Mouse (Mus musculus) heart, postnatal 14 days (tissue): Measurements from ENCODE around the gene Zmiz1. TPM values are rescaled to one million over a fixed set of nuclear protein-coding genes. Genes with fewer than 3 reads are reported as not detected.

Experiments used
- DNase-seq, 2 experiments: peaks; one replicate each; pipeline ENCODE4 v3.0.0; 2021 to 2022
- intact Hi-C: fragments of 180-260 bp; cut with DNase I; formaldehyde crosslinking; loops from one replicate; pipeline ENCODE4 v1.15.1; 2025
- total RNA-seq, 2 experiments: library from RNA; stranded (reverse); gene quantifications; 2 replicates each; pipeline ENCODE4 v1.2.3; 2021

The Zmiz1 gene
- total RNA-seq, 2 experiments from 2014 or later: 53.9 to 59.4 TPM

DNA sequence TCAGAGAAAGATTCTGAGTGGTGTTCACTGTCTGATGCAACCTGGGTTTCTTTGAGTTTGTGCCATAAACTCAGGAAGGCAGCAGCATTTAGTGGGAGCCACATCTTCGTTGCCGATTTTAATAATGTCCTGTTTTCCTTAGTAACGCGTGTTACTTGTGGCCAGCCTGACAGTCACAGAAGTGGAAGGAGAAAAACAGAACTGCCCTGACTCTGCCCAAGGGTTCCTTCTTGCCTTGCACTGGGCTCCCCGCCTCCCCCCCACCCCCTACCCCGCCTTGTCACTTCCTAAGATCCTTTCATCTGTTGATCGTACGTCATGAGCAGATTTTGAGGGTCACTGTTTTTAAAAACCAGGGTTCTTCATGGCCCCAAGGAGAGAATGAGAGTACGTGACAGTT, 88.9 kb downstream of the Zmiz1 start:
- DNase-seq: no peak
- intact Hi-C loops: no loop called here

DNA sequence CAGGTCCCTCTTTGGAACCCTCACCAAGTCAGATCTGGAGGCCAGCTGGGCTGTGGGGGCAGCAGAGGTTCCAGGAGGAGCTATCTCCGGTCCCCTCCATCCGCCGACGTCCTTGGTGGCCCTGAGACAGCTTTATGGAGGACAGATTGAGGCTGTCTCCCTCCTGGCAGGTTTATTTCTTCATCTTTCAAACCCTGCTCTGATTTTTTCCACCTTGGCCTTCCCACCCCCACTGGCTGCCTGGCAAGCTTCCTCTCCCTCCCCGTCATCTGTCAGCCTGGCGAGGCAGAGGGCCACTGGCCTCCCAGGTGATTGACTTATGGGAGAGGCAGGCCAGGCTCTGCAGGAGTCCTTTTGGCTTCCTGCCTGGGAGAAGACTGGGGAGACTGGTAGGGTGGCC, 89.7 kb downstream of the Zmiz1 start:
- intact Hi-C loops: no loop called here
- DNase-seq: no peak

DNA sequence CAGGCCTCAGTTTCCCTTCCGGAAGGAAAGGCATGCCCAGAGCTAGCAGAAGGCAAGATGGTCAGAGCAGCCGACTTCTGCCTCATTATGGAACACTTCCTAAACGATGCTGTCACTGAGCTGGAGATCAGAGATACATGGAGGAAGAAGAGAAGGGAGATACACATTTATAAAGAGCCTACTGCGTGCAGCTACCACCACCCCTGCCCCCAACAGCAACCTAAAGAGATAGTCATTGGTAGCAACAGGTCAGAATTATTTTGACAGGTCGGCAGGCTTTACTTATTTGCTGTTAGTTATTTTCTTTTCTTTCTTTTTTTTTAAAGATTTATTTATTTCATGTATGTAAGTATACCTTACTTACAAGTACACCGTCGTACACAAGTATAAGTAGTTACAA, 90.1 kb downstream of the Zmiz1 start:
- intact Hi-C loops: no loop called here

DNA sequence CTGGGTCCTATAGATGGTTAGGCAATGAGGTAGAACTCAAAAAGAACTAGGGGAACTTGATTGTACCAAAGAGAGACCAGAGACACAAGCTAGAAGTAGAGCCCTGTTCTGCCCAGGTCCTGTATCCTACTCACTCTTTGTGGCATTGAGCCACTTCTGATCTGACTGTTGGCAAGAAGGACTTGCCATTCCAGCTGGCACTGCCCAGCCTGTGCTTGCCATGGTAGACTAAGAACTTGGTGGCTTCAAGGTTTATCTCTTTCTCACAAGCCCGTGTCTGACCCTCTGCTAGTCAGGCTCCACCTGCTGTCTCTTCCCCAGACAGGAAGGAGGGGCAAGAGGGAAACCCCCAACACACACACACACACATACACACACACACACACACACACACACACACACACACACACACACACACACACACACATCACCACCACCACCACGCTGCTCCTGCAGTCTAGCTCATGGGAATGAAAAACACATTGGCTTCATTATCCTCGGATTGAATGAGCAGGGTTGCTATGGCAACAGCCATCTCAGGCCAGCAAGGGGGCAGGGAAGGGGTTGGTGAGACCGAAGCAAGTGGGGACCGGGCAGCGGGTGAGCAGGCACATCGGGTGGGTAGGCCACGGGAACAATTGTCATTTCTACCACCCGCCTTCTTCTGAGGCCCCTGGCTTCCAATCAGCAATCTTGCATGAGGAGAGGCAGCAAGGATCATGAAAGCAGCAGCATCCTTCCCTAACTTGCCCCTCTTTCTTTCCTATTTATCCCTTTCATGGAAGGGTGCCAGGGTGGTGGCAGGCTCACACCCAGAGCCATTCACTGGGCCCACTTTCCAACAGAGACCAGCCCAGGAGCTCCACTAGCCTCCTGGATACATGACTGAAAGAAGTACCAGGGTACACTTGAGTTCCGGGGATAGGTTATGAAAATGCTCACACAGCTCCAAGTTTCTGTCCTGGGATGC, 91.2 kb downstream of the Zmiz1 start:
- intact Hi-C loops: no loop called here
- no peak for DNase-seq

More for the DNA sequence above, 90.1 kb downstream of the Zmiz1 start:
- DNase-seq: no peak

DNA sequence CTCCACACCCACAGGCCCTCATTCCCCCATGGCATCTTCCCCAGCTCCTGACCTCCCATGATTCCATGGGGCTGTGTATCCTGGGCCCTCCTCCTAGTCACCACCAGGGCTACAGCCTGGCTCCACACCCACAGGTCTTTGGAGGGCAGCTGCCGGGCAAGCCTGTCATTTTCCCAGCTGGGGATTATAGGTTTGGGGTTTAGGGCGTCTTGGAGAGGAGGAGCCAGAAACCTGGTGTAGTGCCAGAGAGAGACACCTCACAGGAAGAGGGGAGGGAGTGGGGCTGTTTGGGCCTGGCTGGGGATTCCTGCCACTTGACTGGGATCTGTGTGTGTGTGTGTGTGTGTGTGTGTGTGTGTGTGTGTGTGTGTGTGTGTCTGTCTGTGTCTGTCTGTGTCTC, 92.7 kb downstream of the Zmiz1 start:
- DNase-seq: no peak

DNA sequence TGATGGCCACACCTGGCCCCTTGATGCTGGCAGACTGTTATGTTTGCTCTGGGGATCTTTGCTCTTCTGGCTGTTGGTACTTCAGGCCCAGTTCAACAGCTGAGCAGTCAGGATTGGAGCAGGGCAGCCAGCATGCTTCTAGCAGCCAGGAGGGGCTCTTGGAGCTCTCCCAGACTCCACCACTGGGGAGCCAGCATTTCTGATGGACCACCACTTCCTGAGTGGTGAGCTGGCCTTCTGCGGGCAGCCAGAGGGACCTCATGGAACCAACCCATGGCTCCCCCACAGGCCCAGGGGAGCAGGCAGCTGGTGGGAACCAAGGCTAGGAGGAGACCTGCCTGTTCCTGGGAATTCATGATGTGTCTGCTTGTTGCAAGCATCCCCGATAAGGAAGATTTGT, 94.4 kb downstream of the Zmiz1 start:
- no peak for DNase-seq
- intact Hi-C loops: no loop called here

More for the DNA sequence above, 92.7 kb downstream of the Zmiz1 start:
- intact Hi-C loops: no loop called here

DNA sequence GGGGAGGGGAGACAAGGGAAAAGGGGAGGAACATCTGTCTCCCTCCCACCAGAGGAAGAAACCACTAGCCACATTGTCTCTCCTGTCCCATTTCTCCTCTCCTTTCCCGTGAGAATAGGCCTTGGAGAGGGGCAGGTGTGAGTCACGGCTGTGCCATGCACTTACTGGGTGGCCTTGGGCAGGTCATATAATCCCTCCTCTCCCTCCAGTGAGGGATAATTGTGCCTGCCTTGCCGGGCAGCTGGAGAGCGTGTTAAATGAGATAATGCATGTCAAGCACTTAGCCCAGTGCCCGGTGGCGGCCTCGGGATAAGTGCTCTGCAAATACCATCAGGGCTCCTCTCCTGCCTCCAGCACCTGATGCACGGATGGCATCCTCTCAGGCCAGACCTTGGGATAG, 95.8 kb downstream of the Zmiz1 start:
- no peak for DNase-seq

DNA sequence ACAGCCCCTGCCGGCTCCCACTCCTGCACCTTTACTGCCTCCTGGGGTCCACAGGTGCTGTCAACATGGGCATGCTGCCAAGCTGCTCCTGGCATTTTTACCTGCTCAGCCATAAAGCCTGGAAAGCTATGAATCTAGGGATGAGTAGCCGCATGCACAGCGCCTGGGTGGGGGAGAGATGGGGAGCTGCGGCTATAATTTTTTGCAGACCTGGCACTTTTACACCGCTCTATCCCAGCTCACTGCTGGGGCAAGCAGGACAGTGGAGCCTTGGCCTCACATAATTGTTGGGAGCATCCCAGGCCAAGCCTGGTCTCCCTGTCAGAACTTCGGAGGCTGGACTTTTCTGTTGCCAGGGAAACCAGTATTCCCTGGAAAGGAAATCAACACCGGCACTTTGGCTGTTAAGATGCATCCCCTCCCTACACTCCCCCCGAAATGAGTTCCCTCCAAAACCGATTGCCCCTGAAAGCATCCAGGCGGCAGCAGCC, 96.4 kb downstream of the Zmiz1 start:
- no peak for DNase-seq
- intact Hi-C loops: loop anchor here (5.0 kb wide), 2 partner anchors 38 to 173 kb away; no protein-coding TSS in a partner anchor

More for the DNA sequence above, 95.8 kb downstream of the Zmiz1 start:
- intact Hi-C loops: loop anchor here (5.0 kb wide), 2 partner anchors 37 to 172 kb away; no protein-coding TSS in a partner anchor

DNA sequence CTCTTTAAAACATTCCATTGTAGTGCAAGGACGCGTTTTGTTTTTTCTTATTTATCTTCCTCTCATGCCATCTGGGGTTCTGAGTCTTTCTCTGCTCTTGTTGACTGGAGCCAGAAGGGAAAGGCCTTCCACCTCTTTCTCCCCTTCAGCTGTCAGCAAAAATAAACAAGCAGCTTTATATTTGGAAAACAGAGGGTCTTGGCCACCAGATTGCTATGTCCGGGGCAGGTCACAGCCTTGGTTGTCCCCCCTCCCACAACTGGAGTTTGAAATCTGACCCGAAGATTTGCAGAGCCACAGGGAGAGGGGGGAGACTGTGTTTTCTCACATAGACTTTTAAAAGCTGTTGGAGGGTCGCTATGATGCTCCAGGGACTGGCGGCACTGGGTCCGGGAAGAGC, 96.9 kb downstream of the Zmiz1 start:
- DNase-seq: no peak
- intact Hi-C loops: loop anchor here (5.0 kb wide), 2 partner anchors 39 to 174 kb away; no protein-coding TSS in a partner anchor

DNA sequence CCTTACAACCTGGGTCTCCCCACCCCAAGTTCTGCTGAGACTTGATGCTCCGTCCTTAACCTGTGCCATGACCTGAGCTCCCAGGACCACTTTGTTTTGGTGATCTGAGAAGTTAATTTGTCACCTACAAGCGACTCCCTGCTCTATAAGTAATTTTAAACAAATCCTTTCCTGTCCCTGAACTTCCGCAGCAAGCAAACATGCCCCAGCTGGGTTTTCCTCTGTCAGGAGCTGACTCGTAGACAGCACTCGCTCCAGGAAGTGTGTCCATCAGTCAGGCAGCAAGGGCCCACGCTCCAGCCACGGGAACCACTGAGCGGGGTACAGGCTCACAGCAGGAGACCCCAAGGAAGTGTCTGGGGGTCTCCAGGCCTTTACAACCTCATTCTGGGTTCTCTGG, 98.0 kb downstream of the Zmiz1 start:
- intact Hi-C loops: loop anchor here (5.0 kb wide), 2 partner anchors 40 to 175 kb away; no protein-coding TSS in a partner anchor
- no peak for DNase-seq

DNA sequence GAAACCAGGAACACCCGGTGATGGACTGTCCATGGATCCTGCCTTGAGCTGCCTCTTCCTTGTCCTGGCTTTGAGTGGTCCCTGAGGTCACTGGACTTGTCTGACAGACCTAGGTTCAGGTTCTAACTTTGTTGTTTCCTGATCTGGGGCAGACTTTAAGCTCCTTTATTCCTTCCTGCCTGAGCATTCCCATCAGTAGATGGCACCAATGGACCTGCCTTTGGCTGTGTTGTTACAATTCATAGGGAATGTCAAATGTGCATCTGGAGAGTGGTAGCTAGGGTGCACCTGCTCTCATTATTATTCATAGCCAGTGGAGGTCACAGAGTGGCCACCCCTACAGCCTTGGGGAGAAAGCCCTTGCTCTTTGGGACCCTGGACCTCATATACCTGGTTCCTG, 99.5 kb downstream of the Zmiz1 start:
- DNase-seq: no peak
- intact Hi-C loops: loop anchor here (5.0 kb wide), 2 partner anchors 41 to 176 kb away; no protein-coding TSS in a partner anchor

DNA sequence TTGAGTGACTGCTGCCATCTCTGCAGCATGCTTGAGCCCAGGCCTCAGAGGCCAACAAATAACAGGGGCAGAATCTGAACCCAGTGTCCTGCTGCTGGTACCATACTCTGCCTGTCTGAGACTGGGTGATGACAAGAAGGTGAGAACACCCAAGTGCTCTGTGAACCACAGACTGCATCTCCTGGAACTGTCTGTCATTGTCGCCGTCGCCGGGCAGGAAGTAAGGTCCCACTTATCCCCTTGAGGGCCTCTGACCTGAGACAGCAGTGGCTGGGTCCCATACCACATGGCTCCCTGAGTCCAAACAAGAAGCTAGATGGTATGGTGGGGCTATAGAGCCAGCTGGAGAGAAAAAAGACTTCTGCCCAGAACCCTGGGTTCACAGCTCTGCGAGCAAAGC, 100.9 kb downstream of the Zmiz1 start:
- intact Hi-C loops: loop anchor here (5.0 kb wide), 2 partner anchors 43 to 178 kb away; no protein-coding TSS in a partner anchor
- DNase-seq: no peak

DNA sequence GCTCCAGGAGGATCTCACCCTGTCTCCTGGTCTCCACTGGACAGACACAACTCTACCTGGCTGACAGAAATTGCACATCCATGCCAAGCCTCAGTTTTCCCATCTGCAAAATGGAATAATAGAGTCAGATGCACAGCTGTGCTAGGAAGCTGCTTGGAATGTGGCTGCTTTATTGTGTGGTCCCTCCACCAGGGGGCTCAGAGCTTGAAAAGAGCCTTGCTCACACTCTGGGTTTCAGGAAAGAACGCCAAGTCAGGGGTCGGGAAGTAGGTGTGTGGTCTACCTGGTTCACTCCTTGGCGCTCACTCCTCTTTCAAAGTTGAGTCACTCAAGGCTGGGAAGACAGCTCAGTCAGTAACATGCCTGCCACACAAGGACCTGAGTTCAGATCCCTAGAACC, 101.9 kb downstream of the Zmiz1 start:
- no peak for DNase-seq
- intact Hi-C loops: no loop called here

DNA sequence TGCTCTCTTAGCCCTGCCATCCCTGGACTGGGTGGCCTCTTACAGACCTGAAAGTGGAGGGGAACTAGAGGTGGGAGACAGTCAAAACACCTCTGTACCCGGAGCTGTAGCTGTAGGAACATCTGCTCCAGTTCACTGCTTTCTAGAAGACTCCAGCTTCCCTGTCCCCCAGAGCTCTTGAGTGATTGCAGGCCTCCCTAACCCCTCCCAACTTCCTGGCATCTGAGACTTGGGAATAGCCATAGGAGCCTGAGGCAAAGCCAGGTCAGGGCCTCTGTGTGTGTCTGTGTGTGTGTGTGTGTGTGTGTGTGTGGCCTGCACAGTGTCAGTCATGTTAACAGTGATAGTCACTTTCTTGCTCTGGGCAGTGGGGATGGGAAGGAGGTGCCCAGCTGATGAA, 102.7 kb downstream of the Zmiz1 start:
- intact Hi-C loops: no loop called here
- no peak for DNase-seq

DNA sequence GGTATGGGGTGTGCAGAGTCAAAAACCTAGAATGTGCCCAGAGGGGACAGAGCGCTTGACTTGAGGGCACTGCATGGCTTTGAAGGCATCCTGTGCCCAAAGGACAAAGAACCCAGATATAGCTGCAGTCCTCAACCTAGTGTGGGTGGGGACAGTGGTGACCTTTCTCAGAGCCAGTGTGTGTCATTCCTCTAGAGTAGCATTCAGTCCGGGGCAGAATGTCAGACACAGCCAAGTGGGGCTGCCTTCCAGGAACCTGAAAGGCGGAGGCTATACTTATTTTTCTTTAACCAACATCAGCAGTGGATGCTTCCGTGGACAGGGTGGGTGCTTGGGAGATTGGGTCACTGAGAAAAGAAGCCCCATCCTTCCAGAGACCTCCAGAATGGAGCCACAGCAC, 103.5 kb downstream of the Zmiz1 start:
- intact Hi-C loops: no loop called here
- no peak for DNase-seq

DNA sequence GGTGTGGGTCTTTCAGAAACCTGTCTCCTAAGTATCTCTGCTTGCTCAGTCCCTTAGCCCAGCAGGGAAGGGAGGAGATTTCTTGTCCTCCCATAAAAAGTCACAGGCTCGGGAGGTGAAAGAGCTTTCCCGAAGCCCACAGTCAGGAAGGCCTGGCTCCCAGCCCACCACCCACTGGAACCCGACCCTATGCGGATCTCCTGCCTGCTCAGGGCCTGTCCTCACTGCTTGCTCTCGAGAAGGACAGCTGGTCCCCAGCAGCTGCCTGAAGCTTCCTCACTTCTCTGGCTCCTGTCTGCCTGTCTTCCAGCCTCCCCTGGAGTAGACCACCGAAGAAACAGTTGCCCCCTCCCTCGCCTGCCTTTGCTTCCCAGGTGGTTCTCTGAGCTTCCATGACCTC, 103.9 kb downstream of the Zmiz1 start:
- DNase-seq: no peak
- intact Hi-C loops: no loop called here

DNA sequence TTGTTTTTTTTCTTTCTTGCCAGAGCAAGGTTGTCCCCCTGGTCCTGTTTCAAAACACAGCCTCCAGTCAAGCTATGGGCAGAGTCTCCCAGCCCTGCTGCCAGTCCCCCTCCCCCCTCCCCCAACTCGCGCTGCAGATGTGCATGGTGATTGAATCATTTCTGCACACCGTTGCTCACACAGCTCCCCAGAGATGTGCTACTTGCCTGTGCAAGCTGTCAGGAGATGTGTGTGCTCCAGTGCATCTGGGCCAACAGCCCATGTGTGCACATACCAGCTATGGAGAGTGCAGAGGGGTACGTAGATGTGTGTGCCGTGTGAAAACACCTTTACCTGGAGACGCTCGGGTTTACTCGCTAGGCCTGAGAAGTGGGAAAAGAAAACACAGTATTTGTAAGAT, 105.6 kb downstream of the Zmiz1 start:
- intact Hi-C loops: no loop called here
- no peak for DNase-seq

DNA sequence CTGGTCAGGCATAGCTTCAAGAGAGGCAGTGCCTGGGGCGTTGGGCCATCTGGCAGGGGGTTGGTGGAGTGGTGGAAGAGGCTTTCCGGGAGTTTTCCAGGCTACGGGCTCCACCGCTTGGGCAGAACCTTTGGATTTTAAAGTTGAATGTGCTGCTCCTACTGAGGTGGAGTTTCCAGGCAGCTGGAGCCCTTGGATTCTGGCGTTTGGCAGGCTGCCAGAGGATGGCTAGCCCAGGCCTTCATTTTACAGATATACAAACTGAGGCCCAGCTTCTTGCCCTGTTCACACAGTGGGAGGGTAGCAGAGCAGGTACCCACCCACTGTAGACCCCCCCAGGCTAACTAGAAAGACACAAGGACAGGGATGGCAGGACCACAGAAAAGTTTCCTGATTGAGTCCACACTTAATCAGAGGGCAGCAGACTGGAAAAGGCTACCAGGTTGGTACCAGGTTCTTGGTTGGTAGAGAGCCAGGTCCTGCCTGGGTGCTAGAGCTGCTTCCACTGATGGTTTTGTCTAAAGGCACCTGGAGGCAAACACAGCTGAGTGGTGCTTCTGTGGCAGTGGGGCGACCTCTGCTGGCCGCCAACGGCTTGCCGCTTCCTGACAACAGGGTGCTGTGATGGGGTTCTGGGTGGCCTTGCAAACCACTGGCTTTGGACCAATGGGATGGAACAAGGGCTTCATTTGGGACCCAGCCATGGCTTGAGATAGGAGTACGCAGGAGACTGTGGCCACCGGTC, 106.5 kb downstream of the Zmiz1 start:
- intact Hi-C loops: loop anchor here (1.0 to 5.0 kb wide), 3 partner anchors 105 to 451 kb away; no protein-coding TSS in a partner anchor
- peak; percentile 88 to 92 for DNase-seq

DNA sequence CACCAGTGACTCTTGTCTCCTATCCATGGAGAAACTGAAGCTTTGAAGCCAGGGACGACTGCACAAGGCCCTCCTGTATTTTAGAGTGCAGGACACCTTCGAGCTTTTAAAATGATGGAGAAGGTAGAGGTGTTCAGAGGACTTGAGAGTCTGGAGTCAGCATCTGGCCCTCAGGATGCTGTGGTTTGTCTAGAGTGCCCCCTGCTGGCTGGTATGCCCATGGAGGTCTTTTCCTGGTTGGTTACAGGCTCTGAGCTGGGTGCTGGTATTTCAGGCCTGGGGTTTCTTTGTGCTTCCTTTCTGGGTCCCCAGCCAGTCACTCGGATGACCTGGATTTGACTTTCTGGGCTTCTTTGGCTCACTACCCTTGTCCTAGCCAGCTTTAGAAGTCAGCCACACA, 108.3 kb downstream of the Zmiz1 start:
- DNase-seq: peak; percentile 77 to 82
- intact Hi-C loops: loop anchor here (2.0 to 5.0 kb wide), 2 partner anchors 255 to 452 kb away; no protein-coding TSS in a partner anchor

DNA sequence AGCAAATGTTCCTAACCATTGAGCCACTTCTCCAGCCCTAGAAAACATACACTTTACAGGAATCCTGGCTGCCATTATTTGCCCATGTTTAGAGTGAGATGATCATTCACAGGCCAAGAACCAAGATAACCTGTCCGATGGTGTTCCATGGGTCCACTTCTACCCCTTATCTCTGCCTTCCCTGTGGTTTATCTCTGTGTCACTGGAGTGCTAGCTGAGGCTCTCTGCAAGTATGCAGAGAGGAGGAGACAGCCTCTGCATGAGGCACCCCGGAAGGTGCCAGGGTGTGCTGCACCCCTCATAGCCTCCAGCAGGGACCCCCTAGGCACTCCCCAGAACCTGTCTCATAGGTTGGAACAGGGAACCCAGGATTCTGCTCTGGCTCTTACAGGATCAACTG, 108.9 kb downstream of the Zmiz1 start:
- no peak for DNase-seq
- intact Hi-C loops: loop anchor here (2.0 to 5.0 kb wide), 3 partner anchors 256 to 1067 kb away; no protein-coding TSS in a partner anchor
